Mouse (Mus musculus) kidney, postnatal 0 days (tissue): Measurements from ENCODE around the gene 1700008O03Rik. TPM values are rescaled to one million over a fixed set of nuclear protein-coding genes. Genes with fewer than 3 reads are reported as not detected.

Source experiments
- ATAC-seq: fragments of 200-750 bp; cut with Nextera tagmentation; replicated peaks from 2 replicates; pipeline ENCODE4 v1.8.0; 2017; ENCODE audit warnings: low read depth, moderate number of reproducible peaks, moderate TSS enrichment, moderate library complexity; ENCODE audit not compliant: low FRiP score
- DNase-seq: peaks from one replicate; pipeline ENCODE4 v3.0.0-alpha.2; 2016; ENCODE audit warnings: low spot score
- H3K27ac ChIP-seq: fragments of 300-500 bp; sonication (generic); 2 replicates; pipeline ENCODE4 v1.5.1; 2014; ENCODE audit warnings: mild to moderate bottlenecking
- H3K27me3 ChIP-seq: fragments of 300-500 bp; sonication (generic); 2 replicates; pipeline ENCODE4 v1.6.1; 2014; ENCODE audit warnings: low read length, mixed read lengths; ENCODE audit not compliant: insufficient read depth
- H3K36me3 ChIP-seq: fragments of 300-500 bp; sonication (generic); 2 replicates; pipeline ENCODE4 v1.6.1; 2014; ENCODE audit warnings: low read length, mixed read lengths; ENCODE audit not compliant: insufficient read depth
- H3K4me1 ChIP-seq: fragments of 300-500 bp; sonication (generic); replicated peaks from 2 replicates; pipeline ENCODE4 v1.6.1; 2014; ENCODE audit warnings: antibody characterized with exemption, low read length, mixed read lengths; ENCODE audit not compliant: insufficient read depth
- H3K4me2 ChIP-seq: fragments of 300-500 bp; sonication (generic); 2 replicates; pipeline ENCODE4 v1.6.1; 2014; ENCODE audit warnings: mild to moderate bottlenecking, low read length, moderate library complexity, mixed read lengths
- H3K4me3 ChIP-seq: fragments of 300-500 bp; sonication (generic); replicated peaks from 2 replicates; pipeline ENCODE4 v1.5.1; 2014; ENCODE audit warnings: low read depth, low read length
- H3K9ac ChIP-seq: fragments of 300-500 bp; sonication (generic); 2 replicates; pipeline ENCODE4 v1.6.1; 2014; ENCODE audit warnings: low read depth, low read length
- H3K9me3 ChIP-seq: fragments of 300-500 bp; sonication (generic); replicated peaks from 2 replicates; pipeline ENCODE4 v1.6.1; 2016; ENCODE audit warnings: low read length, inconsistent platforms, mixed read lengths
- CTCF ChIP-seq: IDR thresholded peaks from 2 replicates; pipeline ENCODE4 v1.5.1; 2016; ENCODE audit warnings: antibody characterized with exemption, low read depth, mild to moderate bottlenecking, moderate library complexity
- WGBS: fragments of 180-500 bp; shearing (Covaris S2); extraction: QIAGEN DNeasy Blood & Tissue Kit; methylation state at CpG from one replicate; pipeline ENCODE4 v1.1.7; 2014; 5-methylcytosine and 5-hydroxymethylcytosine counted together
- polyA plus RNA-seq: library from polyadenylated mRNA; unstranded; fragments of >200 nt; fragmentation: Nextera tagmentation; extraction: Ambion mirVana; gene quantifications from 2 replicates; pipeline ENCODE4 v1.2.1, GENCODE M21; 2015

1700008O03Rik gene
- polyA plus RNA-seq, 1 experiment from 2014 or later, result 1.3 TPM

GRCm38 (mm10) chr7:44344622-44345021, 41.0 kb downstream of the 1700008O03Rik start:
- H3K4me1 ChIP-seq, result no peaks in the 10 kb centered on the region
- no peak overlapping the region for H3K9ac ChIP-seq
- ATAC-seq (no peak), DNase-seq (no peak)
- no peaks in the 10 kb centered on the region for H3K9me3 ChIP-seq
- TF ChIP-seq CTCF, result no peak
- H3K4me3 ChIP-seq, result no peak overlapping the region
- H3K4me2 ChIP-seq, result no peak overlapping the region
- no peak overlapping the region for H3K27ac ChIP-seq
- H3K27me3 ChIP-seq, result peaks cover 2% of the 10 kb centered on the region; the same call in 1 of the 2 replicates
- H3K36me3 ChIP-seq, result no peaks in the 10 kb centered on the region; the same call in 1 of the 2 replicates
- WGBS, result 60% methylated on average over 12 of the region's 12 CpGs

DNA sequence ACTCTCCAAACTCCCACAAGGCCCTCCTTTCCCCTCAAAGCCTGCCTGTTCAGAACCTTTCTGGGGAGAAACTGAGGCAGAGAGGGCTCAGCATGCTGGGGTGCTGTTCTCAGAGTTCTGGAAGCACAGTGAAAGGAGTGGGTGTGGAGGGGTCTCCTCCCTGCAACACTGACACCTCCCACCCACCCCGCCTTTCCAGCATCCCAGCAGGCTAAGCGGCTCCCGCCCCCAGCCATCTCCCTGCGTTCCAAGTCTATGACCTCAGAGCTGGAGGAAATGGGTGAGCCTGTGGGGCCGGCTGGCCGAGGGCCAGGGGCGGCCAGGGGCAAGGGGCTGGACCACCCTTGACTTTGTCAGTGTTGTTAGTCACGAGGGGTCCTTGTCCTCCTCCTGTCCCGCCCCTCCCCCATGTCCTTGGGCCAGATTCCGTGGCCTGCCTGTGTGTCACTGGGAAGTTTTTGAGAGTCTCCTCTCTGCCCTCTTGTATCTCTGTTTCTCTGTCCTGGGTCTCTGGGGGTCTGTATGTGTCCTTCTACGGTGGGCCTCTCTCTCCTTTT, 42.1 kb downstream of the 1700008O03Rik start:
- Histone ChIP-seq H3K4me1 (no peaks in the 10 kb centered on the region), H3K4me2 (no peak overlapping the region), H3K9ac (no peak overlapping the region), H3K27me3 (0 out of 2 replicates have a peak, but pooled peaks cover 4% of the 10 kb centered on the region), H3K27ac (no peak overlapping the region), H3K9me3 (no peaks in the 10 kb centered on the region), H3K36me3 (no peaks in the 10 kb centered on the region; the same call in 1 of the 2 replicates), H3K4me3 (no peak overlapping the region)
- DNase-seq, result peak; percentile 24
- peak; percentile 41; the same call in 1 of the 2 replicates for ATAC-seq
- TF ChIP-seq CTCF, result no peak
- 28% methylated on average over 11 of the region's 11 CpGs for WGBS

GRCm38 (mm10) chr7:44341714-44342113, 43.9 kb downstream of the 1700008O03Rik start:
- Histone ChIP-seq H3K4me1 (no peaks in the 10 kb centered on the region), H3K9me3 (no peaks in the 10 kb centered on the region), H3K9ac (no peak overlapping the region), H3K36me3 (no peaks in the 10 kb centered on the region; the same call in 1 of the 2 replicates), H3K27ac (no peak overlapping the region), H3K27me3 (peaks cover 21% of the 10 kb centered on the region), H3K4me3 (no peak overlapping the region), H3K4me2 (no peak overlapping the region)
- TF ChIP-seq CTCF, result no peak
- WGBS, result 57% methylated on average over 5 of the region's 5 CpGs
- ATAC-seq (no peak), DNase-seq (no peak)

DNA sequence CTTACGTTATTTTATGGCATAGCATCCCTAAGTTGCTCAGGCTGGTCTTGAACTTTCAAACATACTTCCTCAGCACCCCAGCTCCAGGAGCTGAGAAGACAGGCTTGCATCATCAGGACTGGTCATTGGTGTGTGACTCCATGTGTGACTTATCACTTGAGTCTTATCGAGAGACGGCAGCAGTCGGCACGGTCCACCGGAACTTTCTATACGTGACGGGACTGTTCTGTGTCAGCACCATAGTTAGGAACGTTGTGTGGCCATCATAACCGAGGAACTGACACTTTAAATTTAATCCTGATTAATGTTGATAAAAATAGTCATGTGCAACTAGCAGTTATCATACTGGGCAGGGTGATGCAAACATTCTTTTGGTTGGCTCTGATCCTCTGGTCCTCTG, 44.5 kb downstream of the 1700008O03Rik start:
- no peaks in the 10 kb centered on the region; the same call in 1 of the 2 replicates for H3K36me3 ChIP-seq
- ATAC-seq (no peak), DNase-seq (no peak)
- H3K4me2 ChIP-seq, result no peak overlapping the region
- H3K9ac ChIP-seq, result no peak overlapping the region
- WGBS, result 74% methylated on average over 10 of the region's 10 CpGs
- no peak overlapping the region for H3K4me3 ChIP-seq
- no peak overlapping the region for H3K27ac ChIP-seq
- no peaks in the 10 kb centered on the region for H3K9me3 ChIP-seq
- no peaks in the 10 kb centered on the region for H3K4me1 ChIP-seq
- H3K27me3 ChIP-seq, result peaks cover 27% of the 10 kb centered on the region
- TF ChIP-seq CTCF, result no peak

- no peak overlapping the region for H3K4me3 ChIP-seq
- ATAC-seq, result no peak
- no peak overlapping the region for H3K27ac ChIP-seq
- DNase-seq, result no peak
- no peak for TF ChIP-seq CTCF
- no peaks in the 10 kb centered on the region; the same call in 1 of the 2 replicates for H3K4me1 ChIP-seq
- WGBS, result 59% methylated on average over 6 of the region's 6 CpGs
- H3K36me3 ChIP-seq, result no peaks in the 10 kb centered on the region; the same call in 1 of the 2 replicates
- H3K4me2 ChIP-seq, result no peak overlapping the region
- H3K27me3 ChIP-seq, result peaks cover 32% of the 10 kb centered on the region
- no peaks in the 10 kb centered on the region for H3K9me3 ChIP-seq
- no peak overlapping the region for H3K9ac ChIP-seq
These were observed 45.4 kb downstream of the 1700008O03Rik start for GRCm38 (mm10) chr7:44340226-44340625.

- Histone ChIP-seq H3K4me2 (no peak overlapping the region), H3K27ac (no peak overlapping the region), H3K9me3 (no peaks in the 10 kb centered on the region), H3K4me3 (no peak overlapping the region), H3K36me3 (no peaks in the 10 kb centered on the region), H3K27me3 (peaks cover 32% of the 10 kb centered on the region), H3K4me1 (no peaks in the 10 kb centered on the region; the same call in 1 of the 2 replicates), H3K9ac (no peak overlapping the region)
- 3% methylated on average over 32 of the region's 32 CpGs for WGBS
- ATAC-seq, result no peak
- TF ChIP-seq CTCF, result no peak
- no peak for DNase-seq
These were observed 48.3 kb downstream of the 1700008O03Rik start for GRCm38 (mm10) chr7:44337121-44337849.
